Mouse (Mus musculus) testis, adult 10 weeks (tissue): ENCODE data around the gene Aida. TPM values are rescaled to one million over a fixed set of nuclear protein-coding genes. Genes with fewer than 3 reads are reported as not detected.

Experiments
- polyA plus RNA-seq: library from polyadenylated mRNA; stranded (reverse); fragments of 350-450 nt; fragmentation: Illumina TruSeq; extraction: RNeasy Lipid Tissue Mini Kit (QIAGEN cat#74804); gene quantifications from one replicate; pipeline ENCODE4 v1.2.3, GENCODE M21; 2014; ENCODE audit warnings: low read depth, low replicate concordance

Gene Aida
- 76.3 TPM for polyA plus RNA-seq

GRCm38 (mm10) chr1:183296465-183296864, at the start of gene Aida:
TSS of gene Aida (plus strand) at chr1:183296590.

GRCm38 (mm10) chr1:183296877-183297383, 540 bp downstream of the Aida start, which contains the start of gene Brox:
TSS of gene Brox (minus strand) at chr1:183297269.

GRCm38 (mm10) chr1:183369427-183370014, 73.1 kb downstream of the Aida start, which contains the start of gene Mia3:
TSS of gene Mia3 (minus strand) at chr1:183369553.

Other genes with a start within 250 kb of the Aida start
- 1.2 TPM for gene Disp1, start 75.1 kb upstream of the Aida start, polyA plus RNA-seq
- gene Brox, start 679 bp downstream of the Aida start, polyA plus RNA-seq, result 36.0 TPM
- gene Mia3, start 73.0 kb downstream of the Aida start, polyA plus RNA-seq, result 169 TPM
- gene Taf1a, start 92.4 kb downstream of the Aida start, polyA plus RNA-seq, result 18.7 TPM
- gene Hhipl2, start 121.6 kb downstream of the Aida start, polyA plus RNA-seq, result 1.1 TPM